Mouse (Mus musculus) kidney, adult 8-10 months (tissue): ENCODE data around the gene Siglece.

Experiments used
- DNase-seq, 2 experiments: peaks; one replicate each; pipeline ENCODE4 v3.0.0; 2022

Siglece gene

DNA sequence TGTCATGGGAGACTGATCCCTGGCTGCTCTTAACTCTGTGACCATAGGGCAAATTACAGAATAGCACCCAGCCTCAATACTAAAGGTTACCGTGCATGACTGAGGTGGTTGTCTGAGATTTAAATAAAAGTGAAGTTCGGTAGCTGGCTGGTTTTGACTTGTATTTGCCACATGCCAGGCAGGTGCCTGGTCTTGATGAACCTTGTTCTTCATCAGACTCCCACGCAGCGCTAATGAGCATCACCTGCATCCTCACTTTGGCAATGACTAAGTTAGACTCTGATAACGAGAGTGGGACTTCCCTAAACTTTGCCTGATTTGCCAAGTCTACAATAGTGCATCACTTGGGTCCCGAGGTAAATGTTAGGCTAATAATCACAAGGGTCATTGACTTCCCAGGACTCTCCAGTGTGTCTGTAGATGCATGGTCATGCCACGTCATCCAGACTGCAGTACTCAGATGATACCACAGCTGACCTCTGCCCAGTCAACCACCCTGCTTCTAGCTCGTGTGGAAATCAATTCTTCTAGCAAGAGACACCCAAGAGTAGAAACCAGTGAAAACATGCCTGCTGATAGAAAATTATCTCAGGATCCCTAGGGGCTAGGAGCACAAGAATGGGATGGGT is 34.1 kb downstream of the Siglece start:
- no peak for DNase-seq

DNA sequence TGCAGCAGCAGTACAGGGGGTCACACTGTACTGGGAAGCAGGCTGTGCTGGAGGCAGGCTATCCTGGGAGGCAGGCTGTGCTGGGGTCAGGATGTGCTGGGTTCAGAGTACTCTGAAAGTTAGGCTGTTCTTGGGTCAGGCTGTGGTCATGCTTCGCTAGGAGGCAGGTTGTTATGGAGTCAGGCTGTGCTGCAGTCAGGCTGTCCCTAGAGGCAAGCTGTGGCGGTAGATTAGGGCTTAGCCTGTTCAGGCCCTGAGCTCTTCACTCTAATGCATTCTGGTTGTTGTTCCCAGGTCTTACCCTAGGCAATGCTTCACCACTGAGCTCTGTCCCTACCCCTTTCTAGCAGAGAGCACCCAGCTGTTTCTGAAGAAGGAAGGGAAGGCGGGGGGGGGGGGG is 34.9 kb downstream of the Siglece start:
- no peak for DNase-seq

DNA sequence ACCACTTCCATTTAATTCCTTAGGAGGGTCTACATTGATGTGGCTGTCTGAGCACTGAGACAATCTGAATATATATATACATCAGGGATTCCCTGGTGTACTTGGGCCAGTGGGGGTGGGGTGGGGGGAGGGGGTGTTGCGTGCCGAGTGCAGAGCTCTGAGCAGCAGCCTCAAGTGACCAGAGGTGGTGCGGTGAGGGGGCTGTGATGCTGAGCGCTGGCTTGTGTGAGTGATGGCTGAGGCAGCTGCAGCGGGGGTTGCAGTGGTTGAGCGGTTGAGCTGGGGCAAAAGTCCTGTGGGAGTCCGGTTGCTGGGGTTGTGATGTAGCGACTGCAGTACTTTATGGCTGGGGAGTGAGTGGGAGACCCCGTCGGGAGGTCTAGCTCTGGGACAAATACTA is 36.1 kb downstream of the Siglece start:
- DNase-seq = no peak

DNA sequence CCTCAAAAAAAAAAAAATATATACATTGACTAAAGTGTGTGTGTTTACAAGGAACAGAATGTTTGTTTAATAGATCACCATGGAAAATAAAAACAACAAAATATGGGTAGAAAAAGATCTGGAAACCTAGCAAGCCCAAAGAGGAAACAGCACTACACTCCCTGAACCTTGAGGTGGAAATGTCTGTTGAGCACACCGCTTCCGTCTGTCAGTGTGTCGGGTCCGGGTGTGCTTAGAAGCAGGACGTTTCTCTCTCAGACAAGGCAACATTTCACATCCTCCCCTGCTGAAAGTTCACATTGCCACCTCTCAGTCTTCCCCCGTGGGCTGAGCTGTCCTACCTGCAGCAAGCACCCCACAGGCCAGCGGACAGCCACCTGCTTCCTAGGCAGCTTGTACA is 37.0 kb downstream of the Siglece start:
- no peak for DNase-seq

DNA sequence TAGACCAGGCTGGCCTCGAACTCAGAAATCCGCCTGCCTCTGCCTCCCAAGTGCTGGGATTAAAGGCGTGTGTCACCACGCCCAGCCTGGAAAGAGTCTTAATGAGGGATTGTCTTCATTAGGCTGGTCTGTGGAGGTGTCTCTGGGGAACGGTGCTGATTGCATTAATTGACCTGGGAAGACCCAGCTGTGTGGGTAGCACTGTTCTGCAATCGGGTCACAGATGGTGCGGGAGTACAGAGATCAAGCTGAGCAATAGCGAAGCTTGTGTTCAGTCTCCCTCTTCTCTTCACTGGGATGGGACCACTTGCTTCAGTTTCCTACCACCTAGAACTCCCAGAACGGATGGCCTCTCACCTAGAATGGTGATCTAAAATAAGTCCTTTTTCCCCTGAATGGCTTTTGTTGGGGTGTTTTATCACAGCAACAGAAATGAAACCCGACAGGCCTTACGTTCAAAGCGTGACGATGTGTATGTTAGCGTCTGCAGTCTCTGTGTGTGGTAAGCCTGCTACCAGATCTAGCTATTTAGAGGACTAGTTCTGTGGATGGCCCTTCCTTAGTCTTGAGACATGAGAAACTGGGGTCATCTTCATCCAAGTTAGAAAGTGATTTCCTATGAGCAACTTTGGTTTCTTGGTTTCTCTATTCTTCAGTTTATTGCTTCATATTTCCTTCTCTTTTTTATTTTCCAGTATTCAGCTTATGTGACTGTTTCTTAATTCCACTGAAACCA is 46.0 kb downstream of the Siglece start:
- no peak for DNase-seq

DNA sequence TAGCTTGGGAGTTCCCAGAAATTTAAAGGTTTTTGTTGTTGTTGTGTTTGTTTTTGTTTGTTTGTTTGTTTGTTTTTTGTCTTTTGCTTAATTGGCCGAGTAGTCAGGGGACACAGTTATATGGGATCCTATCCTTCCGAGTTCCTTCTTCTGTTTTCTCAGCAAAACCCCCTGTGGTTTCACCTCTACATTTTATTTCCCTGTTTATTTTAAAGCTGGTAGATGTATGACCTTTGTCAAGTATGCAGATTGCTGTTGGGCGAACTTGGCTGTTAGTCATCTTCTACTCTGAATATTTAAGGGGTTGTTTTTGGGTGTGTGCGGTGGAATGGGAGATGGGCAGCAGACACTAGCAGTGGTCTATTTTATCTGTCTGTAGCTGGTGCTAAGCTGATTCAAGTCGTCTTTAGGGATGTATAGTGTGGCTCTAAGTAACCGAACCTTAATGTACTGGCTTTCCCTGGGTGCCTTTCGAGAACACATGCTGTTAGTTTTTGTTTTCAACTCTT is 51.6 kb downstream of the Siglece start:
- DNase-seq = no peak

DNA sequence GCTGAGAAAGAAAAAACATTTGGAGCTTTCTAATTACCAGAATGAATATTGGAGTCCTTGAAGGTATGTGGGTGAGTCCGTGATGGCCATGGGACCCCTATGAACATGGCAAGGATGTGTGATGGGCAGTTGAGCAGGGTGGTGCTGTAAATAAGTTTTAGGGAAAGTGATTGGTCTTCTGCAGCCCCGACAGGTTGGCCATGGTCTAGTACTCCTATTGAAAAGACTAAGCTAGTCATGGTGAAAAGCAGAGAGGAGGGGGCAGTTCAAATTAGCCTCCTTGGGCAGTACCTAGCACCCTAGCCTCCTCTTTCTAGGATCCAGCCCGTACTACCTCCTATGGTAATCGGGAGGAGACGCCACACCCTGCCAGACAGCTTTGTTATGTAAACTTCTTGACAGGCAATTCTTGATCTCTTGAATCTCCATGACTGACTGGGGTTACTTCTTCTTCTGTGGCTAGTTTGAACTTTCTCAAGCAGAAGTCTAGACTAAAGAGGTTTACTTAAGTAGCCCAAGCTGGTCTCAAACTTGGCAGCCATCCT is 52.1 kb downstream of the Siglece start:
- no peak for DNase-seq

DNA sequence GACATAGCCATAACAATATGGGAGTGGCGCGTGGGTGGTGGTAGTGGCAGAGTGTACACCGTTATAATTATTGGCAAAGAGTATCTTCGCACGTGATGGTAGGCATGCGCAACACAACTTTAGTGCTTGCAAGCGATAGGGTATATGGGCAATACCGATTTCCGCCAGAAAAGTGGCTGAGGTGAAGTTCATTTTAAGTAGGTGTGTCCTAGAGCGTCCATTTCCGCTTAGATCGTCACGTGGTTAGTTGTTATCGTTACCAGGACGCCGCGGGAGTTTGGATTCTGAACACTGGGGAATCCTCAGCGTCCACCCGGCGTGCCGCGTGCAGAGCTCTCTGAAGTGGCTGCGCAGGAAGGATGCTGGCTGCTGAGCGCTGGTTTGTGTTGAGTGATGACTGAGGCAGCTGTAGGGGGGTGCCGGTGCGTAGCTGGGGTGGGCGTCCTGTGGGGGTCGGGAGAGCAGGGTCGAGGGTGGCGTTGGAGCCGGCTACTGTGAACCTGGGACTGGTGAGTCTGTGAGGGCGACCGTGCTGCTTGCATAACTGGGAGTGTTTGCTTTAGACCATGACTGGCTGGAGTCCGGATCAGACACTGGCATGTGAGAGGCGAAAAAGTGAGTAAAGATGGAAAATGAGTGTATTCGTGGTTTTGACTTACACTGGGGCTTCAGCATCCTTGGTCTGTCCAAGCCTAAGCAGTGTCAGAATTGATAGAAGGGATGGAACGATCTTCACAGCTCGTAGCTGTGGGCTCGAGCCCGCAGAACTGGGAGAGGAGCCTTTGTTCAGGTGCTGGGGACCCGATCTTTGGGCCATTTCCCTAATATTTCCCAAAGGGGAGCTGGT is 52.8 kb downstream of the Siglece start, which contains the start of gene Zfp819:
Zfp819 (plus strand) TSS at position 274 of the 847 bp plus-strand sequence.
- peak; percentile 22 to 38 for DNase-seq

DNA sequence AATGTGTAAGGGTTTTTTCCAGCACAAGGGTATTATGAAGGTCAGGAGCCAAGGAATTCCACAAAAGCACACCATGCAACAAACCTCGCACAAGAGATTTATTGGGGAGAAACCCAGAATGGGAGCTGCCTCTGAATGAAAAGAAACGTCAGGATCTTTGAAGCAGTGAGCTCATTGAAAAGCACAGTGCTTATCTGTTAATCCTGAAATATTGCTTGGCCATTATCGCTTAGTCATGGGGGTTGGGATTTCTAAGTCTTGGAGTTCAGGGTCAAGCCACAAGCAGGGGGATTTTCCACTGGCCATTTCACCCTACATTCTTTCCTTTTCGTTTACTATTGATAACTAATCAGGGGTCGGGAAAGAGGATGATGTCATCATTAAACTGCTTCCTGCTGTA is 58.1 kb downstream of the Siglece start:
- no peak for DNase-seq
